Mouse (Mus musculus) bone marrow macrophage, adult 2 months (primary cell): ENCODE measurements around the gene Il6ra. TPM values are rescaled to one million over a fixed set of nuclear protein-coding genes. Genes with fewer than 3 reads are reported as not detected.
A peak's percentile ranks its signal among the peaks of the same experiment; 100 is the strongest.

Experiments used
- H3K27ac ChIP-seq: 2 replicates; pipeline ENCODE4 v1.5.1; 2012; ENCODE audit warnings: low read depth, low read length; ENCODE audit not compliant: insufficient read depth
- H3K4me1 ChIP-seq: 2 replicates; pipeline ENCODE4 v1.6.1; 2012; ENCODE audit warnings: low read length; ENCODE audit not compliant: control insufficient read depth, insufficient read depth
- H3K4me3 ChIP-seq: 2 replicates; pipeline ENCODE4 v1.5.1; 2012; ENCODE audit warnings: mild to moderate bottlenecking, low read length, moderate library complexity; ENCODE audit not compliant: insufficient read depth
- CTCF ChIP-seq: IDR thresholded peaks from 2 replicates; pipeline ENCODE4 v1.5.1; 2012; ENCODE audit warnings: low read depth, mild to moderate bottlenecking, low read length, moderate library complexity
- POLR2A ChIP-seq: IDR thresholded peaks from 2 replicates; pipeline ENCODE4 v1.6.1; 2012; ENCODE audit warnings: mild to moderate bottlenecking, low read depth, low read length, borderline replicate concordance
- polyA plus RNA-seq: library from polyadenylated mRNA; stranded (reverse); fragments of >200 nt; gene quantifications from 2 replicates; pipeline ENCODE4 v1.2.4, GENCODE M21; 2012; ENCODE audit not compliant: missing spikeins, insufficient read depth, insufficient read length

Gene Il6ra
- polyA plus RNA-seq, 1 experiment: 82.0 TPM

- TF ChIP-seq CTCF: no peak
- TF ChIP-seq POLR2A: no peak
- Histone ChIP-seq H3K27ac (no peak overlapping the region), H3K4me3 (no peak overlapping the region), H3K4me1 (peaks cover 28% of the 10 kb centered on the region)
Measured at GRCm38 (mm10) chr3:89892517-89893106, 20.4 kb downstream of the Il6ra start.

GRCm38 (mm10) chr3:89891696-89892095 lies 21.3 kb downstream of the Il6ra start:
- TF ChIP-seq CTCF: no peak
- no peak for TF ChIP-seq POLR2A
- no peak overlapping the region for H3K27ac ChIP-seq
- no peak overlapping the region for H3K4me3 ChIP-seq
- H3K4me1 ChIP-seq: peaks cover 21% of the 10 kb centered on the region

- Histone ChIP-seq H3K4me1 (peaks cover 14% of the 10 kb centered on the region), H3K27ac (no peak overlapping the region), H3K4me3 (no peak overlapping the region)
- no peak for TF ChIP-seq CTCF
- TF ChIP-seq POLR2A: no peak
Measured at GRCm38 (mm10) chr3:89889841-89890430, 23.1 kb downstream of the Il6ra start.

- Histone ChIP-seq H3K27ac (no peak overlapping the region), H3K4me1 (peaks cover 22% of the 10 kb centered on the region), H3K4me3 (no peak overlapping the region)
- TF ChIP-seq CTCF: no peak
Measured at GRCm38 (mm10) chr3:89887582-89888230, 25.3 kb downstream of the Il6ra start.

GRCm38 (mm10) chr3:89885766-89886165 lies 27.2 kb downstream of the Il6ra start:
- no peak overlapping the region for H3K4me3 ChIP-seq
- no peak for TF ChIP-seq CTCF
- TF ChIP-seq POLR2A: no peak
- H3K4me1 ChIP-seq: peaks cover 28% of the 10 kb centered on the region
- H3K27ac ChIP-seq: no peak overlapping the region

GRCm38 (mm10) chr3:89883582-89884041 lies 29.4 kb downstream of the Il6ra start:
- TF ChIP-seq CTCF (no peak), POLR2A (no peak)
- Histone ChIP-seq H3K4me1 (peaks cover 37% of the 10 kb centered on the region), H3K4me3 (no peak overlapping the region), H3K27ac (no peak overlapping the region)

- Histone ChIP-seq H3K4me1 (peaks cover 31% of the 10 kb centered on the region), H3K4me3 (no peak overlapping the region), H3K27ac (no peak overlapping the region)
- TF ChIP-seq CTCF (no peak), POLR2A (no peak)
Measured at GRCm38 (mm10) chr3:89882556-89883181, 30.3 kb downstream of the Il6ra start.

- Histone ChIP-seq H3K4me1 (peaks cover 37% of the 10 kb centered on the region), H3K4me3 (no peak overlapping the region), H3K27ac (peak overlapping the region; percentile 35)
- TF ChIP-seq POLR2A: no peak
- no peak for TF ChIP-seq CTCF
Measured at GRCm38 (mm10) chr3:89880036-89880851, 32.8 kb downstream of the Il6ra start.

GRCm38 (mm10) chr3:89879326-89879725 lies 33.7 kb downstream of the Il6ra start:
- TF ChIP-seq POLR2A (no peak), CTCF (no peak)
- Histone ChIP-seq H3K4me1 (peaks cover 37% of the 10 kb centered on the region), H3K27ac (no peak overlapping the region), H3K4me3 (no peak overlapping the region)

- Histone ChIP-seq H3K4me1 (peaks cover 28% of the 10 kb centered on the region), H3K4me3 (no peak overlapping the region), H3K27ac (no peak overlapping the region)
- TF ChIP-seq CTCF: no peak
- no peak for TF ChIP-seq POLR2A
Measured at GRCm38 (mm10) chr3:89878456-89878855, 34.5 kb downstream of the Il6ra start.
